Mouse (Mus musculus): ENCODE data around the gene Nup85. TPM values are rescaled to one million over a fixed set of nuclear protein-coding genes. Genes with fewer than 3 reads are reported as not detected.

Gene Nup85
- total and polyA plus RNA-seq, 3 experiments: 362 to 370 TPM; not detected in 1

- peaks cover 6% of the 10 kb centered on the region for H3K79me2 ChIP-seq (ENCODE audit: control insufficient read depth, insufficient read depth, low read length, poor library complexity)
- no peak overlapping the region for H3K9ac ChIP-seq (ENCODE audit: control insufficient read depth, low read depth, low read length, poor library complexity, severe bottlenecking)
- H3K4me1 ChIP-seq (ENCODE audit: control insufficient read depth in 1 of 2, insufficient read depth in 2 of 2, low read length in 2 of 2): peaks cover 0 to 6% of the 10 kb centered on the region in 2 experiments; a peak in 2 of 4 replicates
- TF ChIP-seq CHD2 (IDR thresholded peaks at IDR 0.05; ENCODE audit: low read length): no peak
- TF ChIP-seq GABPA (IDR thresholded peaks at IDR 0.05; ENCODE audit: low read depth, low read length): no peak
- no peak for TF ChIP-seq HCFC1 (IDR thresholded peaks at IDR 0.05; ENCODE audit: low read depth, low read length)
- no peak for TF ChIP-seq CHD1 (IDR thresholded peaks at IDR 0.05; ENCODE audit: low read depth, low read length)
- no peak for TF ChIP-seq NRF1 (IDR thresholded peaks at IDR 0.05; ENCODE audit: insufficient read depth, low read depth, low read length, poor library complexity, severe bottlenecking)
- no peak for TF ChIP-seq CTCF (IDR thresholded peaks at IDR 0.05 in 2 of 3, conservative IDR thresholded peaks at IDR 0.05 in 1 of 3; ENCODE audit: control insufficient read depth in 1 of 3, insufficient read depth in 1 of 3, low read depth in 2 of 3, low read length in 3 of 3, poor library complexity in 1 of 3, severe bottlenecking in 1 of 3)
- TF ChIP-seq MYB (IDR thresholded peaks at IDR 0.05; ENCODE audit: low read depth, low read length): no peak
- no peak for TF ChIP-seq ETS1 (IDR thresholded peaks at IDR 0.05; ENCODE audit: low read depth, low read length)
- TF ChIP-seq RCOR1 (IDR thresholded peaks at IDR 0.05; ENCODE audit: low read depth, low read length): no peak
- no peak for TF ChIP-seq SMC3 (IDR thresholded peaks at IDR 0.05; ENCODE audit: low read depth, low read length)
- no peak for TF ChIP-seq MAX (IDR thresholded peaks at IDR 0.05; ENCODE audit: low read length)
- TF ChIP-seq MAFK (IDR thresholded peaks at IDR 0.05; ENCODE audit: borderline replicate concordance, low read depth, low read length): no peak
- TF ChIP-seq TCF12 (IDR thresholded peaks at IDR 0.05; ENCODE audit: low read depth, low read length): no peak
- no peak for TF ChIP-seq MAZ (IDR thresholded peaks at IDR 0.05; ENCODE audit: low read depth, low read length)
- peaks cover 2 to 5% of the 10 kb centered on the region in 2 experiments; a peak in 3 of 4 replicates for H3K36me3 ChIP-seq (ENCODE audit: control insufficient read depth in 1 of 2, insufficient read depth in 2 of 2, low read length in 2 of 2)
- no peaks in the 10 kb centered on the region for H3K9me3 ChIP-seq (replicated peaks; ENCODE audit: insufficient read depth, low read length)
- DNase-seq (ENCODE audit: low read depth, low spot score): no peak
- no peak overlapping the region for H3K4me3 ChIP-seq (ENCODE audit: control insufficient read depth in 1 of 2, insufficient read depth in 1 of 2, low read depth in 2 of 2, low read length in 2 of 2)
- no peak overlapping the region for H3K27ac ChIP-seq (ENCODE audit: control insufficient read depth, low read depth, low read length)
- H3K27me3 ChIP-seq (ENCODE audit: control insufficient read depth in 1 of 2, insufficient read depth in 2 of 2, low read length in 2 of 2): no peaks in the 10 kb centered on the region
Measured at GRCm38 (mm10) chr11:115518693-115519092, 45.5 kb upstream of the Nup85 start.

- H3K27me3 ChIP-seq (ENCODE audit: control insufficient read depth in 1 of 2, insufficient read depth in 2 of 2, low read length in 2 of 2): no peaks in the 10 kb centered on the region
- H3K27ac ChIP-seq (ENCODE audit: control insufficient read depth, low read depth, low read length): no peak overlapping the region
- no peak for TF ChIP-seq POLR2A (IDR thresholded peaks at IDR 0.05; ENCODE audit: control insufficient read depth in 1 of 2, insufficient read depth in 1 of 2, low read depth in 1 of 2, low read length in 2 of 2, poor library complexity in 1 of 2)
- TF ChIP-seq ZC3H11A (IDR thresholded peaks at IDR 0.05; ENCODE audit: low read depth, low read length): no peak
- TF ChIP-seq NRF1 (IDR thresholded peaks at IDR 0.05; ENCODE audit: insufficient read depth, low read depth, low read length, poor library complexity, severe bottlenecking): no peak
- no peak for TF ChIP-seq JUND (IDR thresholded peaks at IDR 0.05; ENCODE audit: low read depth, low read length)
- no peak for TF ChIP-seq CTCF (IDR thresholded peaks at IDR 0.05 in 2 of 3, conservative IDR thresholded peaks at IDR 0.05 in 1 of 3; ENCODE audit: control insufficient read depth in 1 of 3, insufficient read depth in 1 of 3, low read depth in 2 of 3, low read length in 3 of 3, poor library complexity in 1 of 3, severe bottlenecking in 1 of 3)
- no peak for TF ChIP-seq SMC3 (IDR thresholded peaks at IDR 0.05; ENCODE audit: low read depth, low read length)
- TF ChIP-seq CHD1 (IDR thresholded peaks at IDR 0.05; ENCODE audit: low read depth, low read length): no peak
- no peak for TF ChIP-seq POLR2AphosphoS5 (IDR thresholded peaks at IDR 0.05; ENCODE audit: borderline replicate concordance, low read depth, low read length)
- TF ChIP-seq KAT2A (conservative IDR thresholded peaks at IDR 0.05; ENCODE audit: low read depth, low read length): no peak
- no peak for TF ChIP-seq GABPA (IDR thresholded peaks at IDR 0.05; ENCODE audit: low read depth, low read length)
- TF ChIP-seq E2F4 (IDR thresholded peaks at IDR 0.05; ENCODE audit: borderline replicate concordance, low read depth, low read length): no peak
- TF ChIP-seq ELF1 (IDR thresholded peaks at IDR 0.05; ENCODE audit: low read depth, low read length): no peak
- TF ChIP-seq POLR2AphosphoS2 (IDR thresholded peaks at IDR 0.05; ENCODE audit: low read length): no peak
- TF ChIP-seq NELFE (IDR thresholded peaks at IDR 0.05; ENCODE audit: low read depth, low read length): no peak
- no peak for TF ChIP-seq USF2 (IDR thresholded peaks at IDR 0.05; ENCODE audit: borderline replicate concordance in 1 of 2, insufficient read depth in 1 of 2, low read depth in 1 of 2, low read length in 2 of 2)
- no peak for TF ChIP-seq GATA1 (IDR thresholded peaks at IDR 0.05; ENCODE audit: low read depth, low read length)
- H3K4me1 ChIP-seq (ENCODE audit: control insufficient read depth in 1 of 2, insufficient read depth in 2 of 2, low read length in 2 of 2): peaks cover 0 to 6% of the 10 kb centered on the region in 2 experiments; a peak in 2 of 4 replicates
- H3K36me3 ChIP-seq (ENCODE audit: control insufficient read depth in 1 of 2, insufficient read depth in 2 of 2, low read length in 2 of 2): peaks cover 5 to 8% of the 10 kb centered on the region in 2 experiments
- no peak overlapping the region for H3K4me3 ChIP-seq (ENCODE audit: control insufficient read depth in 1 of 2, insufficient read depth in 1 of 2, low read depth in 2 of 2, low read length in 2 of 2)
- H3K9ac ChIP-seq (ENCODE audit: control insufficient read depth, low read depth, low read length, poor library complexity, severe bottlenecking): no peak overlapping the region
- H3K9me3 ChIP-seq (replicated peaks; ENCODE audit: insufficient read depth, low read length): no peaks in the 10 kb centered on the region
- no peak for DNase-seq (ENCODE audit: low read depth, low spot score)
- H3K79me2 ChIP-seq (ENCODE audit: control insufficient read depth, insufficient read depth, low read length, poor library complexity): no peaks in the 10 kb centered on the region
Measured at GRCm38 (mm10) chr11:115519581-115519980, 44.7 kb upstream of the Nup85 start.
